Comparison of ENCODE assay signal across 23 mouse cellular contexts in the genomic region with DNA sequence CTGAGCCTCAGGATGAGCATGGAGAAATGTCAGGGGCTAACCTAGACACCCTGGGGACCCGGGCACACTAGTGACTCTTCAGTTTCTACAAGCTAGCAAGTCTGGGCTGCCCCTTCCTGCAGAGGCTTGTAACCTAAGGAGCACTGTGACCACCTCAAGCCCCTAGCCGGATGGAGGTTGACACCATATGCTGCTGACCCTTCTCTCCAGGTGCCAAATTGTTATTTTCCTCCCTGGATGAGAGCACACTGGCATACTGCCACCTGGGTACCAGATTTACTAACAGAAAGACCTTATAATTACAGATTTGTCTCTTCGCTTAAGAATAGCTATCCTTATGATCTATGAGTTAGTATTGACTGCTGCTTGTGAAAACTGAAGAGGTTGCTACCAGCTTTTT.
DNase-seq lines count a peak whose midpoint lies in the region; ATAC-seq and TF ChIP-seq lines count a peak whose summit lies in the region.
"Had no signal": no experiment of that assay in that cellular context is flagged by ENCODE, and none has a peak within 500 bp of the region (broad histone marks: within the 10 kb centered on the region; RNA-seq: fewer than 3 reads in every experiment).

No protein-coding gene starts in this region.

- H3K9me3 ChIP-seq in midbrain, embryonic 14.5 days (ENCODE audit: control insufficient read depth, low read length): no peaks in the 10 kb centered on the region
- no peaks in the 10 kb centered on the region for H3K9me3 ChIP-seq in midbrain, postnatal 0 days (ENCODE audit: low read length)
- H3K9me3 ChIP-seq in intestine, embryonic 15.5 days: no peaks in the 10 kb centered on the region
- H3K9me3 ChIP-seq: forebrain, embryonic 13.5 days; heart, embryonic 12.5 days; limb, embryonic 12.5 days; liver, embryonic 13.5 days had no signal

- H3K4me2 ChIP-seq in midbrain, embryonic 14.5 days (ENCODE audit: low read length): no peak overlapping the region
- H3K4me2 ChIP-seq in midbrain, postnatal 0 days (ENCODE audit: low read depth, low read length, poor library complexity, severe bottlenecking): no peak overlapping the region
- H3K4me2 ChIP-seq in intestine, embryonic 15.5 days (replicated peaks): no peak overlapping the region
- H3K4me2 ChIP-seq: forebrain, embryonic 13.5 days; heart, embryonic 12.5 days; limb, embryonic 12.5 days; liver, embryonic 13.5 days; lung, embryonic 14.5 days had no signal

- peaks cover 28% of the 10 kb centered on the region for H3K4me1 ChIP-seq in midbrain, embryonic 14.5 days (ENCODE audit: control insufficient read depth, insufficient read depth, low read length)
- peaks cover 4% of the 10 kb centered on the region for H3K4me1 ChIP-seq in midbrain, postnatal 0 days (ENCODE audit: insufficient read depth, low read length)
- H3K4me1 ChIP-seq in intestine, embryonic 15.5 days (replicated peaks): 0 out of 2 replicates have a peak, but pooled peaks cover 3% of the 10 kb centered on the region
- H3K4me1 ChIP-seq: liver, embryonic 13.5 days had no signal

- DNase-seq in cerebellum, adult 11-12 months: peak; percentile 38
- DNase-seq in midbrain, embryonic 14.5 days: no peak
- no peak for DNase-seq in midbrain, postnatal 0 days (ENCODE audit: low spot score)
- DNase-seq in cerebellum, adult 8-10 months: peak; percentile 41
- no peak for DNase-seq in right cerebral cortex, adult 18-20 months
- no peak for DNase-seq in lung, postnatal 10 days
- DNase-seq: adrenal gland, postnatal 14 days; heart, postnatal 14 days; kidney, postnatal 4 days; liver, embryonic 13.5 days; lung, embryonic 14.5 days; lung, postnatal 4 days; right cerebral cortex, postnatal 4 days; thymus, postnatal 36 days had no signal

- H3K27me3 ChIP-seq in midbrain, embryonic 14.5 days (ENCODE audit: control insufficient read depth, insufficient read depth, low read length): no peaks in the 10 kb centered on the region
- no peaks in the 10 kb centered on the region for H3K27me3 ChIP-seq in midbrain, postnatal 0 days (ENCODE audit: insufficient read depth, low read length)
- H3K27me3 ChIP-seq in intestine, embryonic 15.5 days (replicated peaks): no peaks in the 10 kb centered on the region
- H3K27me3 ChIP-seq: forebrain, embryonic 13.5 days; heart, embryonic 12.5 days; limb, embryonic 12.5 days; liver, embryonic 13.5 days; Patski had no signal

- H3K36me3 ChIP-seq in midbrain, embryonic 14.5 days (ENCODE audit: control insufficient read depth, insufficient read depth, low read length): no peaks in the 10 kb centered on the region
- H3K36me3 ChIP-seq in midbrain, postnatal 0 days (ENCODE audit: insufficient read depth, low read length): no peaks in the 10 kb centered on the region
- H3K36me3 ChIP-seq in intestine, embryonic 15.5 days: no peaks in the 10 kb centered on the region; the same call in 1 of the 2 replicates
- H3K36me3 ChIP-seq: heart, embryonic 12.5 days; limb, embryonic 12.5 days; liver, embryonic 13.5 days had no signal

- ATAC-seq in cerebellum, adult (ENCODE audit: insufficient number of reproducible peaks, low FRiP score, low TSS enrichment): no peak
- ATAC-seq in midbrain, embryonic 14.5 days (ENCODE audit: low FRiP score, low TSS enrichment): no peak
- ATAC-seq in midbrain, postnatal 0 days (ENCODE audit: low FRiP score): no peak
- 0 out of 2 replicates have a peak, but pooled peaks have one; percentile 35 for ATAC-seq in intestine, embryonic 15.5 days
- ATAC-seq: activated CD4-positive, CD25-positive, alpha-beta regulatory T cell, adult 4 months; CD4-positive, CD25-positive, alpha-beta regulatory T cell, adult 4 months; forebrain, embryonic 13.5 days; Patski had no signal

- H3K27ac ChIP-seq in midbrain, embryonic 14.5 days (replicated peaks; ENCODE audit: low read depth, low read length): 0 out of 2 replicates have a peak overlapping the region, but pooled peaks have one; percentile 13
- no peak overlapping the region for H3K27ac ChIP-seq in midbrain, postnatal 0 days (ENCODE audit: low read depth, low read length)
- H3K27ac ChIP-seq in intestine, embryonic 15.5 days: no peak overlapping the region
- H3K27ac ChIP-seq: forebrain, embryonic 13.5 days; limb, embryonic 12.5 days; liver, embryonic 13.5 days had no signal

- no peak overlapping the region for H3K9ac ChIP-seq in midbrain, embryonic 14.5 days (replicated peaks; ENCODE audit: low read length)
- H3K9ac ChIP-seq in midbrain, postnatal 0 days (replicated peaks; ENCODE audit: low read length, poor library complexity, severe bottlenecking): no peak overlapping the region
- H3K9ac ChIP-seq in intestine, embryonic 15.5 days: no peak overlapping the region
- H3K9ac ChIP-seq: forebrain, embryonic 13.5 days; heart, embryonic 12.5 days; limb, embryonic 12.5 days; liver, embryonic 13.5 days; lung, embryonic 14.5 days had no signal

- TF ChIP-seq CTCF in midbrain, postnatal 0 days (IDR thresholded peaks at IDR 0.05): no peak

- WGBS in midbrain, embryonic 14.5 days: 72% methylated on average over 3 of the region's 3 CpGs
- WGBS in midbrain, postnatal 0 days: 74% methylated on average over 3 of the region's 3 CpGs
- 78% methylated on average over 3 of the region's 3 CpGs for WGBS in intestine, embryonic 15.5 days

- no peak overlapping the region for H3K4me3 ChIP-seq in midbrain, embryonic 14.5 days (replicated peaks; ENCODE audit: low read depth, low read length)
- H3K4me3 ChIP-seq in midbrain, postnatal 0 days (ENCODE audit: low read depth, low read length): no peak overlapping the region
- no peak overlapping the region for H3K4me3 ChIP-seq in intestine, embryonic 15.5 days (replicated peaks)
- H3K4me3 ChIP-seq: forebrain, embryonic 13.5 days; heart, embryonic 12.5 days; limb, embryonic 12.5 days; liver, embryonic 13.5 days; myocyte had no signal

Comparison
In these comparisons a context has a peak if more than half of its experiments do, and no peak if none do; other contexts are left out.
1. DNase-seq: peak in cerebellum, adult 11-12 months (single experiment) and cerebellum, adult 8-10 months (single experiment); none in midbrain, embryonic 14.5 days (single experiment), midbrain, postnatal 0 days (single experiment), right cerebral cortex, adult 18-20 months (single experiment) and lung, postnatal 10 days (single experiment).